Mouse (Mus musculus): ENCODE results near the gene Zfp663. TPM values are rescaled to one million over a fixed set of nuclear protein-coding genes. Genes with fewer than 3 reads are reported as not detected.

The Zfp663 gene
- 0.39 TPM in 1 of 2 replicates, not detected in the other for polyA plus RNA-seq (2014; fragmentation: Nextera tagmentation; extraction: Ambion mirVana)

GRCm38 (mm10) chr2:165368496-165368895, at the start of gene Zfp663:
Zfp663 (minus strand) TSS chr2:165368729.
- peak within 1 kb of the TSS; percentile 39 for H3K4me2 ChIP-seq (ENCODE audit: low read length)
- 1% methylated on average over 27 of the region's 27 CpGs for WGBS
- H3K9me3 ChIP-seq (ENCODE audit: control insufficient read depth, low read length): no peaks in the 10 kb centered on the region
- no peaks in the 10 kb centered on the region for H3K36me3 ChIP-seq (ENCODE audit: control insufficient read depth, insufficient read depth, low read length)
- H3K9ac ChIP-seq (ENCODE audit: low read length): no peak within 1 kb of the TSS
- peaks cover 2 to 8% of the 10 kb centered on the region in 2 experiments; a peak in 3 of 4 replicates for H3K4me1 ChIP-seq (ENCODE audit: control insufficient read depth in 2 of 2, insufficient read depth in 2 of 2, low read length in 2 of 2)
- ATAC-seq (ENCODE audit: insufficient number of reproducible peaks, insufficient read depth, low FRiP score, low read depth): no peak
- peaks cover 44% of the 10 kb centered on the region for H3K27me3 ChIP-seq (ENCODE audit: control insufficient read depth, insufficient read depth, low read length)
- H3K4me3 ChIP-seq (ENCODE audit: control insufficient read depth in 1 of 2, insufficient read depth in 1 of 2, low read depth in 1 of 2, low read length in 2 of 2): 0 out of 4 replicates have a peak within 1 kb of the TSS, but pooled peaks have one; percentile 0 to 14
- H3K27ac ChIP-seq (replicated peaks in 1 of 2; ENCODE audit: control insufficient read depth in 1 of 2, insufficient read depth in 1 of 2, low read depth in 2 of 2, low read length in 2 of 2): no peak within 1 kb of the TSS

GRCm38 (mm10) chr2:165417291-165417690, 48.8 kb upstream of the Zfp663 start:
- Histone ChIP-seq H3K27me3 (ENCODE audit: control insufficient read depth, insufficient read depth, low read length) (no peaks in the 10 kb centered on the region), H3K9ac (ENCODE audit: low read length) (no peak overlapping the region), H3K9me3 (ENCODE audit: control insufficient read depth, low read length) (no peaks in the 10 kb centered on the region), H3K4me2 (ENCODE audit: low read length) (no peak overlapping the region), H3K36me3 (ENCODE audit: control insufficient read depth, insufficient read depth, low read length) (no peaks in the 10 kb centered on the region), H3K4me1 (ENCODE audit: control insufficient read depth in 2 of 2, insufficient read depth in 2 of 2, low read length in 2 of 2) (peaks cover 10 to 17% of the 10 kb centered on the region in 2 experiments), H3K4me3 (ENCODE audit: control insufficient read depth in 1 of 2, insufficient read depth in 1 of 2, low read depth in 1 of 2, low read length in 2 of 2) (no peak overlapping the region), H3K27ac (replicated peaks in 1 of 2; ENCODE audit: control insufficient read depth in 1 of 2, insufficient read depth in 1 of 2, low read depth in 2 of 2, low read length in 2 of 2) (no peak overlapping the region)
- WGBS: 52% methylated on average over 7 of the region's 7 CpGs
- ATAC-seq (ENCODE audit: insufficient number of reproducible peaks, insufficient read depth, low FRiP score, low read depth): 0 out of 2 replicates have a peak, but pooled peaks have one; percentile 36

- no peak overlapping the region for H3K27ac ChIP-seq (replicated peaks in 1 of 2; ENCODE audit: control insufficient read depth in 1 of 2, insufficient read depth in 1 of 2, low read depth in 2 of 2, low read length in 2 of 2)
- no peak overlapping the region for H3K4me3 ChIP-seq (ENCODE audit: control insufficient read depth in 1 of 2, insufficient read depth in 1 of 2, low read depth in 1 of 2, low read length in 2 of 2)
- 71% methylated on average over 6 of the region's 6 CpGs for WGBS
- H3K9ac ChIP-seq (ENCODE audit: low read length): no peak overlapping the region
- no peaks in the 10 kb centered on the region for H3K36me3 ChIP-seq (ENCODE audit: control insufficient read depth, insufficient read depth, low read length)
- no peak for ATAC-seq (ENCODE audit: insufficient number of reproducible peaks, insufficient read depth, low FRiP score, low read depth)
- peaks cover 10 to 17% of the 10 kb centered on the region in 2 experiments for H3K4me1 ChIP-seq (ENCODE audit: control insufficient read depth in 2 of 2, insufficient read depth in 2 of 2, low read length in 2 of 2)
- H3K27me3 ChIP-seq (ENCODE audit: control insufficient read depth, insufficient read depth, low read length): no peaks in the 10 kb centered on the region
- no peak overlapping the region for H3K4me2 ChIP-seq (ENCODE audit: low read length)
- no peaks in the 10 kb centered on the region for H3K9me3 ChIP-seq (ENCODE audit: control insufficient read depth, low read length)
Observed at GRCm38 (mm10) chr2:165415795-165416194, 47.3 kb upstream of the Zfp663 start.

- H3K9me3 ChIP-seq (ENCODE audit: control insufficient read depth, low read length): no peaks in the 10 kb centered on the region
- H3K27ac ChIP-seq (replicated peaks in 1 of 2; ENCODE audit: control insufficient read depth in 1 of 2, insufficient read depth in 1 of 2, low read depth in 2 of 2, low read length in 2 of 2): no peak overlapping the region
- H3K9ac ChIP-seq (ENCODE audit: low read length): no peak overlapping the region
- no peak overlapping the region for H3K4me3 ChIP-seq (ENCODE audit: control insufficient read depth in 1 of 2, insufficient read depth in 1 of 2, low read depth in 1 of 2, low read length in 2 of 2)
- H3K27me3 ChIP-seq (ENCODE audit: control insufficient read depth, insufficient read depth, low read length): no peaks in the 10 kb centered on the region
- peaks cover 6 to 15% of the 10 kb centered on the region in 2 experiments for H3K4me1 ChIP-seq (ENCODE audit: control insufficient read depth in 2 of 2, insufficient read depth in 2 of 2, low read length in 2 of 2)
- no peak for ATAC-seq (ENCODE audit: insufficient number of reproducible peaks, insufficient read depth, low FRiP score, low read depth)
- WGBS: 47% methylated on average over 11 of the region's 11 CpGs
- H3K36me3 ChIP-seq (ENCODE audit: control insufficient read depth, insufficient read depth, low read length): no peaks in the 10 kb centered on the region
- H3K4me2 ChIP-seq (ENCODE audit: low read length): no peak overlapping the region
Observed at GRCm38 (mm10) chr2:165415141-165415721, 46.7 kb upstream of the Zfp663 start.

GRCm38 (mm10) chr2:165414321-165414720, 45.8 kb upstream of the Zfp663 start:
- Histone ChIP-seq H3K9me3 (ENCODE audit: control insufficient read depth, low read length) (no peaks in the 10 kb centered on the region), H3K4me3 (ENCODE audit: control insufficient read depth in 1 of 2, insufficient read depth in 1 of 2, low read depth in 1 of 2, low read length in 2 of 2) (no peak overlapping the region), H3K9ac (ENCODE audit: low read length) (no peak overlapping the region), H3K27ac (replicated peaks in 1 of 2; ENCODE audit: control insufficient read depth in 1 of 2, insufficient read depth in 1 of 2, low read depth in 2 of 2, low read length in 2 of 2) (no peak overlapping the region), H3K36me3 (ENCODE audit: control insufficient read depth, insufficient read depth, low read length) (no peaks in the 10 kb centered on the region), H3K27me3 (ENCODE audit: control insufficient read depth, insufficient read depth, low read length) (no peaks in the 10 kb centered on the region), H3K4me2 (ENCODE audit: low read length) (no peak overlapping the region), H3K4me1 (ENCODE audit: control insufficient read depth in 2 of 2, insufficient read depth in 2 of 2, low read length in 2 of 2) (peaks cover 0 to 9% of the 10 kb centered on the region in 2 experiments; a peak in 2 of 4 replicates)
- WGBS: 55% methylated on average over 5 of the region's 5 CpGs
- ATAC-seq (ENCODE audit: insufficient number of reproducible peaks, insufficient read depth, low FRiP score, low read depth): no peak

GRCm38 (mm10) chr2:165413884-165414283, 45.4 kb upstream of the Zfp663 start:
- Histone ChIP-seq H3K27me3 (ENCODE audit: control insufficient read depth, insufficient read depth, low read length) (no peaks in the 10 kb centered on the region), H3K4me3 (ENCODE audit: control insufficient read depth in 1 of 2, insufficient read depth in 1 of 2, low read depth in 1 of 2, low read length in 2 of 2) (no peak overlapping the region), H3K36me3 (ENCODE audit: control insufficient read depth, insufficient read depth, low read length) (no peaks in the 10 kb centered on the region), H3K9me3 (ENCODE audit: control insufficient read depth, low read length) (no peaks in the 10 kb centered on the region), H3K9ac (ENCODE audit: low read length) (no peak overlapping the region), H3K4me1 (ENCODE audit: control insufficient read depth in 2 of 2, insufficient read depth in 2 of 2, low read length in 2 of 2) (peaks cover 0 to 9% of the 10 kb centered on the region in 2 experiments; a peak in 2 of 4 replicates), H3K27ac (replicated peaks in 1 of 2; ENCODE audit: control insufficient read depth in 1 of 2, insufficient read depth in 1 of 2, low read depth in 2 of 2, low read length in 2 of 2) (no peak overlapping the region), H3K4me2 (ENCODE audit: low read length) (no peak overlapping the region)
- no peak for ATAC-seq (ENCODE audit: insufficient number of reproducible peaks, insufficient read depth, low FRiP score, low read depth)
- WGBS: 56% methylated on average over 3 of the region's 3 CpGs

GRCm38 (mm10) chr2:165407700-165408301, 39.3 kb upstream of the Zfp663 start:
- ATAC-seq (ENCODE audit: insufficient number of reproducible peaks, insufficient read depth, low FRiP score, low read depth): no peak
- Histone ChIP-seq H3K4me1 (ENCODE audit: control insufficient read depth in 2 of 2, insufficient read depth in 2 of 2, low read length in 2 of 2) (peaks cover 2 to 12% of the 10 kb centered on the region in 2 experiments; a peak in 2 of 4 replicates), H3K36me3 (ENCODE audit: control insufficient read depth, insufficient read depth, low read length) (no peaks in the 10 kb centered on the region), H3K9me3 (ENCODE audit: control insufficient read depth, low read length) (no peaks in the 10 kb centered on the region), H3K4me3 (ENCODE audit: control insufficient read depth in 1 of 2, insufficient read depth in 1 of 2, low read depth in 1 of 2, low read length in 2 of 2) (no peak overlapping the region), H3K27me3 (ENCODE audit: control insufficient read depth, insufficient read depth, low read length) (no peaks in the 10 kb centered on the region), H3K27ac (replicated peaks in 1 of 2; ENCODE audit: control insufficient read depth in 1 of 2, insufficient read depth in 1 of 2, low read depth in 2 of 2, low read length in 2 of 2) (no peak overlapping the region), H3K4me2 (ENCODE audit: low read length) (no peak overlapping the region), H3K9ac (ENCODE audit: low read length) (no peak overlapping the region)
- 35% methylated on average over 10 of the region's 10 CpGs for WGBS
